Mouse (Mus musculus) ES-Bruce4 (cell line): Measurements from ENCODE around the gene Hist1h4d. TPM values are rescaled to one million over a fixed set of nuclear protein-coding genes. Genes with fewer than 3 reads are reported as not detected.
"Not testable (repeated sequence)": the region's sequence is repeated elsewhere in the genome, so short reads cannot be mapped to it uniquely, and the experiment has no call there.

Experiments used
- H3K27ac ChIP-seq: 2 replicates; pipeline ENCODE4 v1.5.1; 2012; ENCODE audit warnings: low read length, inconsistent platforms; ENCODE audit not compliant: insufficient read depth
- H3K27me3 ChIP-seq: 2 replicates; pipeline ENCODE4 v1.6.1; 2012; ENCODE audit warnings: mild to moderate bottlenecking, low read length, inconsistent platforms; ENCODE audit not compliant: control insufficient read depth, poor library complexity, insufficient read depth, severe bottlenecking
- H3K36me3 ChIP-seq: 2 replicates; pipeline ENCODE4 v1.6.1; 2012; ENCODE audit warnings: inconsistent platforms, mild to moderate bottlenecking, low read length, moderate library complexity; ENCODE audit not compliant: control insufficient read depth, poor library complexity, insufficient read depth, severe bottlenecking
- H3K4me1 ChIP-seq: one replicate; pipeline ENCODE4 v1.8.1; 2011; ENCODE audit warnings: low read length; ENCODE audit not compliant: control insufficient read depth, insufficient read depth
- H3K4me3 ChIP-seq: 2 replicates; pipeline ENCODE4 v1.5.1; 2011; ENCODE audit warnings: low read depth, mild to moderate bottlenecking, low read length
- H3K9ac ChIP-seq: 2 replicates; pipeline ENCODE4 v1.6.1; 2012; ENCODE audit warnings: low read depth, mild to moderate bottlenecking, inconsistent platforms; ENCODE audit not compliant: poor library complexity, severe bottlenecking
- H3K9me3 ChIP-seq: replicated peaks from 2 replicates; pipeline ENCODE4 v1.6.1; 2012; ENCODE audit warnings: mild to moderate bottlenecking, low read length, inconsistent platforms; ENCODE audit not compliant: control insufficient read depth, poor library complexity, insufficient read depth, severe bottlenecking
- CTCF ChIP-seq: IDR thresholded peaks from one replicate; pipeline ENCODE4 v1.8.1; 2011; ENCODE audit warnings: low read depth, low read length
- EP300 ChIP-seq: IDR thresholded peaks from 2 replicates; pipeline ENCODE4 v1.6.1; 2011; ENCODE audit warnings: low read depth, low read length; ENCODE audit not compliant: insufficient read depth
- POLR2A ChIP-seq: IDR thresholded peaks from one replicate; pipeline ENCODE4 v1.8.1; 2011; ENCODE audit warnings: low read length; ENCODE audit not compliant: insufficient read depth
- polyA plus RNA-seq: library from polyadenylated mRNA; stranded (reverse); fragments of >200 nt; gene quantifications from 2 replicates; pipeline ENCODE4 v1.2.4, GENCODE M21; 2011; ENCODE audit warnings: low read depth; ENCODE audit not compliant: missing spikeins, insufficient read depth, insufficient read length

Gene Hist1h4d
- polyA plus RNA-seq, 1 experiment, result 4.3 TPM

GRCm38 (mm10) chr13:23536076-23536822 lies 45.1 kb upstream of the Hist1h4d start:
- H3K27me3 ChIP-seq, result no peaks in the 10 kb centered on the region
- TF ChIP-seq POLR2A, result no peak
- no peak for TF ChIP-seq CTCF
- TF ChIP-seq EP300, result no peak
- H3K4me3 ChIP-seq, result peak overlapping the region; percentile 18; the same call in 1 of the 2 replicates
- no peaks in the 10 kb centered on the region for H3K36me3 ChIP-seq
- peak overlapping the region; percentile 86 for H3K9ac ChIP-seq
- H3K27ac ChIP-seq, result peak overlapping the region; percentile 75
- H3K4me1 ChIP-seq, result peaks cover 1% of the 10 kb centered on the region
- no peaks in the 10 kb centered on the region for H3K9me3 ChIP-seq

GRCm38 (mm10) chr13:23537006-23537710 lies 44.2 kb upstream of the Hist1h4d start:
- H3K4me3 ChIP-seq, result no peak overlapping the region
- no peak overlapping the region for H3K27ac ChIP-seq
- H3K4me1 ChIP-seq, result peaks cover 1% of the 10 kb centered on the region
- H3K27me3 ChIP-seq, result no peaks in the 10 kb centered on the region
- H3K36me3 ChIP-seq, result no peaks in the 10 kb centered on the region
- H3K9me3 ChIP-seq, result no peaks in the 10 kb centered on the region
- peak overlapping the region; percentile 40; the same call in 1 of the 2 replicates for H3K9ac ChIP-seq
- TF ChIP-seq CTCF (no peak), EP300 (no peak), POLR2A (no peak)

- Histone ChIP-seq H3K9ac (no peak overlapping the region), H3K4me3 (no peak overlapping the region), H3K4me1 (peaks cover 1% of the 10 kb centered on the region), H3K27ac (no peak overlapping the region), H3K36me3 (no peaks in the 10 kb centered on the region), H3K27me3 (no peaks in the 10 kb centered on the region), H3K9me3 (no peaks in the 10 kb centered on the region)
- TF ChIP-seq POLR2A, result no peak
- no peak for TF ChIP-seq EP300
- TF ChIP-seq CTCF, result no peak
Measured at GRCm38 (mm10) chr13:23538249-23538648, 43.1 kb upstream of the Hist1h4d start.

- not testable (repeated sequence) for H3K27ac ChIP-seq, H3K4me3 ChIP-seq, H3K9ac ChIP-seq, H3K4me1 ChIP-seq, H3K9me3 ChIP-seq, H3K27me3 ChIP-seq, H3K36me3 ChIP-seq
Measured at GRCm38 (mm10) chr13:23539821-23540220, 41.6 kb upstream of the Hist1h4d start.

GRCm38 (mm10) chr13:23541497-23541896 lies 39.9 kb upstream of the Hist1h4d start:
- Histone ChIP-seq H3K36me3 (no peaks in the 10 kb centered on the region), H3K9me3 (no peaks in the 10 kb centered on the region), H3K27ac (no peak overlapping the region), H3K9ac (no peak overlapping the region), H3K4me1 (peaks cover 1% of the 10 kb centered on the region), H3K4me3 (no peak overlapping the region), H3K27me3 (no peaks in the 10 kb centered on the region)
- TF ChIP-seq EP300, result no peak
- TF ChIP-seq POLR2A, result no peak

- not testable (repeated sequence) for H3K27me3 ChIP-seq, H3K4me1 ChIP-seq, H3K9me3 ChIP-seq, H3K36me3 ChIP-seq
- Histone ChIP-seq H3K9ac (peak overlapping the region; percentile 69), H3K4me3 (peak overlapping the region; percentile 88), H3K27ac (peak overlapping the region; percentile 75)
Measured at GRCm38 (mm10) chr13:23542225-23542980, 39.0 kb upstream of the Hist1h4d start.
